Mouse (Mus musculus) thymus, adult 2 months (tissue): ENCODE measurements around the gene Tox3.

ENCODE experiments used
- CTCF ChIP-seq: fragments of 200-500 bp; IDR thresholded peaks from 2 replicates; pipeline ENCODE4 v1.5.1; 2012; ENCODE audit warnings: mild to moderate bottlenecking, control low read depth, low read length, moderate library complexity, borderline replicate concordance; ENCODE audit not compliant: control insufficient read depth, poor library complexity, insufficient read depth; ENCODE audit errors: extremely low read depth
- POLR2A ChIP-seq: fragments of 200-500 bp; IDR thresholded peaks from 2 replicates; pipeline ENCODE4 v1.6.1; 2012; ENCODE audit warnings: mild to moderate bottlenecking, low read length, control low read depth, moderate library complexity; ENCODE audit not compliant: control insufficient read depth, poor library complexity, insufficient read depth; ENCODE audit errors: extremely low read depth

- TF ChIP-seq CTCF (no peak), POLR2A (no peak)
Measured at GRCm38 (mm10) chr8:90322701-90323439, 25.3 kb downstream of the Tox3 start.
